Mouse (Mus musculus) G1E (cell line): ENCODE data around the gene Rmdn2. TPM values are rescaled to one million over a fixed set of nuclear protein-coding genes. Genes with fewer than 3 reads are reported as not detected.

Experiments
- ATAC-seq: 2 replicates; pipeline ENCODE4 v1.8.0; 2016; ENCODE audit warnings: mild to moderate bottlenecking; ENCODE audit not compliant: insufficient number of reproducible peaks, poor library complexity, low FRiP score, severe bottlenecking; ENCODE audit errors: extremely low read depth
- DNase-seq: peaks from one replicate; pipeline ENCODE4 v3.0.0; 2012; ENCODE audit warnings: low spot score
- H3K27me3 ChIP-seq: 2 replicates; pipeline ENCODE4 v1.6.1; 2012; ENCODE audit warnings: mild to moderate bottlenecking, low read length, inconsistent platforms; ENCODE audit not compliant: insufficient read depth
- H3K36me3 ChIP-seq: replicated peaks from 2 replicates; pipeline ENCODE3; 2012; ENCODE audit warnings: mild to moderate bottlenecking, inconsistent platforms
- H3K4me1 ChIP-seq: 2 replicates; pipeline ENCODE4 v1.6.1; 2012; ENCODE audit warnings: low read depth, low read length, inconsistent platforms, mixed read lengths; ENCODE audit not compliant: insufficient read depth
- H3K4me3 ChIP-seq: 2 replicates; pipeline ENCODE4 v1.5.1; 2012; ENCODE audit warnings: low read depth, mild to moderate bottlenecking, inconsistent platforms, low read length, moderate library complexity, mixed read lengths
- H3K9me3 ChIP-seq: replicated peaks from 2 replicates; pipeline ENCODE4 v1.6.1; 2012; ENCODE audit warnings: inconsistent platforms
- CTCF ChIP-seq: IDR thresholded peaks from 2 replicates; pipeline ENCODE4 v1.5.1; 2012; ENCODE audit warnings: low read depth, low read length, inconsistent platforms, mixed read lengths
- GATA1 ChIP-seq: IDR thresholded peaks from 2 replicates; pipeline ENCODE4 v1.6.1; 2012; ENCODE audit warnings: borderline replicate concordance, low read length, inconsistent platforms, mixed read lengths
- GATA2 ChIP-seq: IDR thresholded peaks from 2 replicates; pipeline ENCODE4 v1.6.1; 2012; ENCODE audit warnings: low read depth, low read length, inconsistent platforms, borderline replicate concordance
- POLR2AphosphoS5 ChIP-seq: IDR thresholded peaks from 2 replicates; pipeline ENCODE4 v1.6.1; 2012; ENCODE audit warnings: low read depth, low read length, inconsistent platforms; ENCODE audit not compliant: insufficient replicate concordance
- TAL1 ChIP-seq: conservative IDR thresholded peaks from 2 replicates; pipeline ENCODE4 v1.6.1; 2012; ENCODE audit warnings: low read depth, low read length, inconsistent platforms, mixed read lengths
- polyA plus RNA-seq: library from polyadenylated mRNA; stranded (reverse); fragments of >175 nt; gene quantifications from 2 replicates; pipeline ENCODE4 v1.2.3, GENCODE M21; 2012
- total RNA-seq, 2 experiments: library from RNA; stranded (forward) in 1 of 2; stranded (reverse) in 1 of 2; fragments of 200-1000 nt in 1 of 2; fragments of >200 nt in 1 of 2; fragmentation: Nextera tagmentation in 1 of 2; gene quantifications; 2 replicates each; pipeline ENCODE4 v1.2.3; 2014 to 2017

The Rmdn2 gene
- total and polyA plus RNA-seq, 3 experiments: 1.1 to 4.7 (median 4.0) TPM

DNA sequence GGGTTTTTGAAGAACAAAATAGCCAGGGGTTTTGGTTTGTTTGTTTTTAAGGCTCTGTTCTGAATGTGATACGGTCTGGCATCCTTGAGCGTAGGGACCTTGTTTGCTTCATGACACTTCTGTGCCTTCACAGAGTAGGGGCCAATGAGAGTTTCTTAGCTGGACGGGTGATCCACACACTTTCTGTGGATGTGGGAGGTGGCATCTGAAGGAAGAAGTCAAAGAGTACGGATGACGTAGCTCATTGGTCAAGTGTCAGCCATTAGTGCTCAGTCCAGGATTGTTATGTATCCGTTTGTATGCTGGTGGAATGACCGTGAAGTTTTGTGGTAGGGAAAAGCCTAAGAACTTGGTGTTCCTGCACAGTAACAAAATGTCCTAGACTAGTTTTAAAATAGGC is 10.9 kb downstream of the Rmdn2 start:
- ATAC-seq: no peak
- H3K36me3 ChIP-seq: no peaks in the 10 kb centered on the region

DNA sequence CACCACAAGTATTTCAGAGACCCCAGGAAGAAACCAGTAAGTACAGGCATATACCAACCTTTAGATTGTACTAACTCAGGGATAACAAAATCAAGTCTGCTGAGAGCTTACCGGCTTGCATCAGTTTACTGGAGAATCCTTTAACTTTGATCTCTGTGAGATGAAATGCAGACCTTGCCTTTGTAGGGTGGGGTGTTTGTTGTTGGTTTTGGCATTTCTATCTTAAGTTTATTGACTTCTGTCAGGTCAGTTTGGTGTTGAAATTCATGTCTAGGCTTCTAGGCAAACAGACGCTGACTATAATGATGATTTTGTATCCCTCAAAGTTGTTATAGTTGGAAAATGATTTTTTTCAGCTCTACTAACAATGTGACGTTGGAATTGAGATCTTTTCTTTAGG is 12.2 kb downstream of the Rmdn2 start:
- no peaks in the 10 kb centered on the region for H3K4me1 ChIP-seq
- DNase-seq: no peak
- no peaks in the 10 kb centered on the region for H3K9me3 ChIP-seq
- H3K36me3 ChIP-seq: no peaks in the 10 kb centered on the region
- H3K4me3 ChIP-seq: no peak overlapping the region
- H3K27me3 ChIP-seq: no peaks in the 10 kb centered on the region
- no peak for ATAC-seq
- TF ChIP-seq GATA2: no peak
- TF ChIP-seq GATA1: no peak
- no peak for TF ChIP-seq TAL1
- no peak for TF ChIP-seq CTCF
- no peak for TF ChIP-seq POLR2AphosphoS5

More for the DNA sequence above, 10.9 kb downstream of the Rmdn2 start:
- H3K27me3 ChIP-seq: no peaks in the 10 kb centered on the region
- H3K9me3 ChIP-seq: no peaks in the 10 kb centered on the region
- no peak overlapping the region for H3K4me3 ChIP-seq
- no peak for DNase-seq
- no peak for TF ChIP-seq GATA1
- TF ChIP-seq GATA2: no peak
- TF ChIP-seq POLR2AphosphoS5: no peak
- TF ChIP-seq CTCF: no peak
- TF ChIP-seq TAL1: no peak
- no peaks in the 10 kb centered on the region for H3K4me1 ChIP-seq

DNA sequence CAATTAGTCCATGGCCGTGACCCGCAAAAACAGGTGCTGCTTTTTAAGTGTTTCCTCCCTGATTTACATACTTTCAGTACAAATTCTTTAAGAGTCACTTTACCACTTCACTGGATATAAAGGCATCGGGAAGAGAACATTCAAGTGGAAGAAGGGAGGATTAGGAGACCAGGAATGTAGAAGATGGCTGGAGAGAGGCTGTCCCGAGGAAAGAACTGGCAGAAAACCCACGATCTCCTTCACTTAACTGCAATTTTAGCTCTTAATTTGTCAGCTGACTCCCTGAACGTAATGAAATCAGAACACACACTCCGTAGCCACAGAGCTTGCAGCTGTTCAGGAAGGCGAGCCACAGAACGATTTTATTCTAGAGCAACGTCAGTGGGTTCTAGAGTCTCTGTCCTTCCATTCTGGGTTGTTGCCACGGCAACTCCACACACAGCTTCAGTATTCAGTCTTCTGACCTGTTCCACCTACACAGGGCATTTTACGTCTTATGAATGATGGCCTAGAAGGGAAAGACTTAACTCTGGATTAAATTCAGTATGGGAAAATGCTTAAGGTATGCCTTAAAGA is 14.7 kb downstream of the Rmdn2 start:
- Histone ChIP-seq H3K27me3 (no peaks in the 10 kb centered on the region), H3K4me3 (no peak overlapping the region), H3K9me3 (no peaks in the 10 kb centered on the region), H3K4me1 (no peaks in the 10 kb centered on the region), H3K36me3 (no peaks in the 10 kb centered on the region)
- no peak for DNase-seq
- ATAC-seq: no peak
- TF ChIP-seq GATA2 (no peak), POLR2AphosphoS5 (no peak), CTCF (no peak), TAL1 (no peak), GATA1 (no peak)

DNA sequence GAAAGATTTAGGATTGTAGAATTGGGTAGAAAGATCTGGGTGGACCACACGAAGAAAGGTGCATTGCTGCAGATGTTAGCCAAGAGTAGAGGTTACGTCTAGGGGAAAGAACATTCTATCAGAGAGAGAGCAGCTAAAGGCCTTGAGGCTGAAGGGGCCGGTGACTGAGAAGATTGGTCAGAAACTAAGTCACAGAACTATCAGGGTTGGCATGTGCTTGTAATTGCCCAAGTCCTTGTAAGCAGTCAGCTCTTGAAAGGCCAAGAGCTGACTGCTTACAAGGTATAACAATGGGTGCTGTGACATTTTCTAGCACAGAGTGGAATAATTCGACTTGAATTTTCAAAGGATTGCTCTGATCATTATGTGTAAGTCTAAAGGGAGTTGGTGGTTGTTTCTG is 38.2 kb downstream of the Rmdn2 start:
- Histone ChIP-seq H3K4me3 (no peak overlapping the region), H3K27me3 (no peaks in the 10 kb centered on the region), H3K36me3 (no peaks in the 10 kb centered on the region), H3K9me3 (no peaks in the 10 kb centered on the region), H3K4me1 (no peaks in the 10 kb centered on the region)
- TF ChIP-seq TAL1: no peak
- TF ChIP-seq GATA1: no peak
- TF ChIP-seq POLR2AphosphoS5: no peak
- no peak for TF ChIP-seq GATA2
- no peak for TF ChIP-seq CTCF
- no peak for DNase-seq
- ATAC-seq: no peak

DNA sequence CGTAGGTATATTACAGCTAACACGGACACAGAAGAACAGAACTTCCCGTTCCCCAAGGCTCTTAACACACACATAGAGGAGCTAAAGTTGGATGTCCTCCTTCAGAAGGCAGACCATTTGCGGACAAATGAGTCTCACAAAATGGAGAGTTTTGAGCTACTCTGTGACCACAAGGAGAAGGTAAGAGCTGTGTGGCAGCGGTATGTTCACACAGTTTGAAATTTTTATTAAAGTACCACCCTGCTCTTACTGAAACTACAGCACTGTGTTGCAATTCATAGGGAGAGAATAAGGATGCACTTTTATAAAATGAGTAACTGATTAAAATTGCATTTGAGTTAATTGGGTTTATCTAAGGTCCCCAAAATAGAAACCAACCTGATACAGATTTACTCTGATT is 38.6 kb downstream of the Rmdn2 start:
- no peaks in the 10 kb centered on the region for H3K4me1 ChIP-seq
- H3K36me3 ChIP-seq: no peaks in the 10 kb centered on the region
- H3K27me3 ChIP-seq: no peaks in the 10 kb centered on the region
- H3K4me3 ChIP-seq: no peak overlapping the region
- TF ChIP-seq POLR2AphosphoS5: no peak
- no peak for TF ChIP-seq CTCF
- TF ChIP-seq GATA1: no peak
- TF ChIP-seq GATA2: no peak
- TF ChIP-seq TAL1: no peak
- H3K9me3 ChIP-seq: no peaks in the 10 kb centered on the region
- ATAC-seq (no peak), DNase-seq (no peak)

DNA sequence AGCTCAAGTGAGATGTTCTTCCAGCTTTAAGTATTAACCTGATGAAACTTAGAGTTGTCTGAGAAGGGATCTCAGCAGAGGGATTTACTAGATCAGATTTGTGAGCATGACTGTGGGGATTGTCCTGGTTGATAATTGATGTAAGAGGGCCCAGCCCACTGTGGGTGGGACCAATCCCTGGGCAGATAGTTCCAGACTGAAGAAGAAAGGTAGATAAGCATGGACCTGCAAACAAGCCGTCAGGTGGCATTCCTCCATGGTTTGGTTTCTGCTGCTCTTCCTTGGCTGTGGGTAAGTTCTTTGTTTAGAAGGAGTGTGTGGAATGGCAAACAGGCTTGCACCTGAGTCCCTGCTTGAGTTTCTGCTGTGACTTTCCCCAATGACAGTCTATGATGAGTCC is 41.5 kb downstream of the Rmdn2 start:
- 0 out of 2 replicates have a peak, but pooled peaks cover 3% of the 10 kb centered on the region for H3K27me3 ChIP-seq
- no peaks in the 10 kb centered on the region for H3K36me3 ChIP-seq
- DNase-seq: no peak
- ATAC-seq: no peak
- TF ChIP-seq POLR2AphosphoS5 (no peak), TAL1 (no peak), CTCF (no peak), GATA2 (no peak), GATA1 (no peak)
- H3K9me3 ChIP-seq: no peaks in the 10 kb centered on the region
- H3K4me3 ChIP-seq: no peak overlapping the region
- no peaks in the 10 kb centered on the region for H3K4me1 ChIP-seq
